Mouse (Mus musculus) heart, embryonic 16.5 days (tissue): Measurements from ENCODE around the gene Raver1. TPM values are rescaled to one million over a fixed set of nuclear protein-coding genes. Genes with fewer than 3 reads are reported as not detected.
A peak's percentile ranks its signal among the peaks of the same experiment; 100 is the strongest.

Source experiments
- ATAC-seq: fragments of 200-750 bp; cut with Nextera tagmentation; replicated peaks from 2 replicates; pipeline ENCODE4 v1.8.0; 2017; ENCODE audit warnings: moderate number of reproducible peaks; ENCODE audit not compliant: insufficient read depth, low FRiP score; ENCODE audit errors: extremely low read depth
- H3K27ac ChIP-seq: fragments of 300-500 bp; sonication (generic); 2 replicates; pipeline ENCODE4 v1.5.1; 2014; ENCODE audit warnings: mild to moderate bottlenecking, low read length, control low read depth, moderate library complexity
- H3K27me3 ChIP-seq: fragments of 300-500 bp; sonication (generic); 2 replicates; pipeline ENCODE4 v1.6.1; 2014; ENCODE audit warnings: low read length, mixed read lengths; ENCODE audit not compliant: control insufficient read depth, insufficient read depth
- H3K36me3 ChIP-seq: fragments of 300-500 bp; sonication (generic); 2 replicates; pipeline ENCODE4 v1.6.1; 2014; ENCODE audit not compliant: control insufficient read depth, insufficient read depth
- H3K4me1 ChIP-seq: fragments of 300-500 bp; sonication (generic); 2 replicates; pipeline ENCODE4 v1.6.1; 2014; ENCODE audit warnings: low read length, mixed read lengths; ENCODE audit not compliant: control insufficient read depth, insufficient read depth
- H3K4me2 ChIP-seq: fragments of 300-500 bp; sonication (generic); 2 replicates; pipeline ENCODE4 v1.6.1; 2014; ENCODE audit warnings: low read depth, mild to moderate bottlenecking, control low read depth, low read length
- H3K4me3 ChIP-seq: fragments of 300-500 bp; sonication (generic); 2 replicates; pipeline ENCODE4 v1.5.1; 2014; ENCODE audit warnings: mild to moderate bottlenecking, control low read depth, low read length
- H3K9ac ChIP-seq: fragments of 300-500 bp; sonication (generic); 2 replicates; pipeline ENCODE4 v1.6.1; 2014; ENCODE audit warnings: low read length, control low read depth
- H3K9me3 ChIP-seq: fragments of 300-500 bp; sonication (generic); replicated peaks from 2 replicates; pipeline ENCODE4 v1.6.1; 2016; ENCODE audit warnings: low read length; ENCODE audit not compliant: control insufficient read depth
- WGBS: fragments of 180-500 bp; shearing (Covaris S2); extraction: QIAGEN DNeasy Blood & Tissue Kit; methylation state at CpG from one replicate; pipeline ENCODE4 v1.1.7; 2014; 5-methylcytosine and 5-hydroxymethylcytosine counted together
- polyA plus RNA-seq: library from polyadenylated mRNA; unstranded; fragments of >200 nt; fragmentation: Nextera tagmentation; extraction: Ambion mirVana; gene quantifications from 2 replicates; pipeline ENCODE4 v1.2.1, GENCODE M21; 2015

The Raver1 gene
- polyA plus RNA-seq, 1 experiment from 2014 or later, result 49.3 TPM

GRCm38 (mm10) chr9:21030781-21031250 lies 61.0 kb downstream of the Raver1 start:
- no peaks in the 10 kb centered on the region for H3K9me3 ChIP-seq
- peak overlapping the region; percentile 62 for H3K4me3 ChIP-seq
- peak; percentile 59 for ATAC-seq
- peaks cover 40% of the 10 kb centered on the region for H3K27me3 ChIP-seq
- peak overlapping the region; percentile 95 for H3K4me2 ChIP-seq
- H3K27ac ChIP-seq, result 0 out of 2 replicates have a peak overlapping the region, but pooled peaks have one; percentile 43
- no peaks in the 10 kb centered on the region for H3K36me3 ChIP-seq
- H3K9ac ChIP-seq, result peak overlapping the region; percentile 53
- H3K4me1 ChIP-seq, result peaks cover 42% of the 10 kb centered on the region
- 0% methylated on average over 13 of the region's 13 CpGs for WGBS

GRCm38 (mm10) chr9:21030055-21030600 lies 61.7 kb downstream of the Raver1 start:
- H3K4me1 ChIP-seq, result peaks cover 42% of the 10 kb centered on the region
- no peaks in the 10 kb centered on the region for H3K36me3 ChIP-seq
- WGBS, result 20% methylated on average over 22 of the region's 22 CpGs
- H3K27ac ChIP-seq, result no peak overlapping the region
- H3K4me3 ChIP-seq, result peak overlapping the region; percentile 62
- peaks cover 33% of the 10 kb centered on the region for H3K27me3 ChIP-seq
- peak overlapping the region; percentile 95 for H3K4me2 ChIP-seq
- H3K9me3 ChIP-seq, result no peaks in the 10 kb centered on the region
- H3K9ac ChIP-seq, result peak overlapping the region; percentile 67; the same call in 1 of the 2 replicates
- no peak for ATAC-seq

- Histone ChIP-seq H3K9ac (peak within 1 kb of the TSS; percentile 67), H3K9me3 (no peaks in the 10 kb centered on the region), H3K4me1 (peaks cover 39% of the 10 kb centered on the region), H3K27me3 (peaks cover 26% of the 10 kb centered on the region), H3K4me3 (peak within 1 kb of the TSS; percentile 62), H3K36me3 (no peaks in the 10 kb centered on the region), H3K4me2 (peak within 1 kb of the TSS; percentile 95), H3K27ac (0 out of 2 replicates have a peak within 1 kb of the TSS, but pooled peaks have one; percentile 36)
- WGBS, result 2% methylated on average over 37 of the region's 37 CpGs
- peak; percentile 35 for ATAC-seq
These were observed 62.3 kb downstream of the Raver1 start, which contains the start of gene Icam4 for GRCm38 (mm10) chr9:21029291-21030054. Gene Icam4 (plus strand): TSS chr9:21029373.

GRCm38 (mm10) chr9:21028560-21029110 lies 63.2 kb downstream of the Raver1 start:
- Histone ChIP-seq H3K4me3 (no peak overlapping the region), H3K36me3 (no peaks in the 10 kb centered on the region), H3K9ac (no peak overlapping the region), H3K27me3 (peaks cover 20% of the 10 kb centered on the region), H3K27ac (no peak overlapping the region), H3K4me1 (peaks cover 39% of the 10 kb centered on the region), H3K9me3 (no peaks in the 10 kb centered on the region), H3K4me2 (no peak overlapping the region)
- no peak for ATAC-seq
- WGBS, result 73% methylated on average over 6 of the region's 6 CpGs

- Histone ChIP-seq H3K4me1 (peaks cover 33% of the 10 kb centered on the region), H3K4me3 (no peak overlapping the region), H3K27me3 (peaks cover 13% of the 10 kb centered on the region), H3K9ac (no peak overlapping the region), H3K27ac (no peak overlapping the region), H3K9me3 (no peaks in the 10 kb centered on the region), H3K4me2 (no peak overlapping the region), H3K36me3 (no peaks in the 10 kb centered on the region)
- 66% methylated on average over 8 of the region's 8 CpGs for WGBS
- no peak for ATAC-seq
These were observed 64.0 kb downstream of the Raver1 start for GRCm38 (mm10) chr9:21027774-21028290.

GRCm38 (mm10) chr9:21026849-21027248 lies 65.0 kb downstream of the Raver1 start:
- Histone ChIP-seq H3K4me2 (no peak overlapping the region), H3K4me1 (peaks cover 23% of the 10 kb centered on the region), H3K9ac (no peak overlapping the region), H3K9me3 (no peaks in the 10 kb centered on the region), H3K4me3 (no peak overlapping the region), H3K36me3 (no peaks in the 10 kb centered on the region), H3K27ac (no peak overlapping the region), H3K27me3 (peaks cover 3% of the 10 kb centered on the region)
- ATAC-seq, result no peak
- WGBS, result 79% methylated on average over 12 of the region's 12 CpGs

- H3K27me3 ChIP-seq, result no peaks in the 10 kb centered on the region; the same call in 1 of the 2 replicates
- 64% methylated on average over 19 of the region's 19 CpGs for WGBS
- no peak overlapping the region for H3K27ac ChIP-seq
These were observed 66.5 kb downstream of the Raver1 start for GRCm38 (mm10) chr9:21025258-21025810.

More at GRCm38 (mm10) chr9:21025258-21025810, 66.5 kb downstream of the Raver1 start:
- H3K4me2 ChIP-seq, result no peak overlapping the region
- ATAC-seq, result no peak
- no peaks in the 10 kb centered on the region for H3K9me3 ChIP-seq
- no peaks in the 10 kb centered on the region for H3K36me3 ChIP-seq
- H3K9ac ChIP-seq, result no peak overlapping the region
- H3K4me3 ChIP-seq, result no peak overlapping the region
- H3K4me1 ChIP-seq, result peaks cover 14% of the 10 kb centered on the region
